Mouse (Mus musculus): ENCODE measurements around the gene Klk5.

DNA sequence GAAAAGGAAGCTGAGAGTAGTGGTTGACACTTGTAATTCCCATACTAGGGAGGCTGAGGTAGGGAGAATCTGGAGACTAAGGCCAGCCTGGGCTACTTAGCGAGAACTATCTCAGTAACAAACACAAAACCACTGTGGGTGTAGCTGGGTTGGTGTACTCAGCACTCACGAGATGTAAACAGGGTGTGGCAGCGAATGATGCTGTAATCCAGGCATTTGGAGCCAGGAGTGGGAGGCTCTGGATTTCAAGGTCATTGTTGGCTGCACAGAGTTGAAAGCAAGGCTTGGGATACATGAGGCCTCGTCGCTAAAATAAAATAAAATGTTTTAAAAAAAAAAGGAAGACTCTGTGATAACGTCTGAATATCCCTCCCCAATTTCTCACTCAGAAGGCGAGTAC is 14.5 kb downstream of the Klk5 start:
- TF ChIP-seq CTCF (IDR thresholded peaks at IDR 0.05; ENCODE audit: extremely low read depth, insufficient read depth, insufficient read length, insufficient replicate concordance) (no peak), POLR2A (IDR thresholded peaks at IDR 0.05; ENCODE audit: low read depth, low read length) (no peak)

Data from spleen, adult 2 months (tissue).